Comparison of ENCODE assay signal across 8 mouse cellular contexts in genomic region chr16:3908537-3909111, GRCm38 (mm10). TPM values are rescaled to one million over a fixed set of nuclear protein-coding genes. Genes with fewer than 3 reads are reported as not detected.
DNase-seq lines count a peak whose midpoint lies in the region; ATAC-seq and TF ChIP-seq lines count a peak whose summit lies in the region.

TSS of gene 1700037C18Rik (minus strand) at chr16:3908689.
TSS of gene Cluap1 (plus strand) at chr16:3908801.

- peak within 1 kb of the TSS; percentile 56 for H3K27ac ChIP-seq in heart, embryonic 12.5 days (ENCODE audit: poor library complexity, severe bottlenecking)
- peak within 1 kb of the TSS; percentile 76; the same call in 1 of the 2 replicates for H3K27ac ChIP-seq in kidney, postnatal 0 days
- H3K27ac ChIP-seq in liver, embryonic 11.5 days (ENCODE audit: low read depth, low read length), result peak within 1 kb of the TSS; percentile 35; the same call in 1 of the 2 replicates
- H3K27ac ChIP-seq in stomach, embryonic 14.5 days (ENCODE audit: low read length), result peak within 1 kb of the TSS; percentile 66; the same call in 1 of the 2 replicates

- H3K79me2 ChIP-seq in C2C12 (ENCODE audit: control insufficient read depth, insufficient read depth), result peaks cover 18% of the 10 kb centered on the region

- peak; percentile 97 for DNase-seq in brain, embryonic 14.5 days (ENCODE audit: low read depth)
- peak; percentile 98 for DNase-seq in kidney, postnatal 0 days (ENCODE audit: low spot score)
- DNase-seq in liver, embryonic 11.5 days (ENCODE audit: low spot score), result peak; percentile 88
- DNase-seq in naive thymus-derived CD4-positive, alpha-beta T cell, adult 2 months (ENCODE audit: low read depth), result peak; percentile 92

- no peaks in the 10 kb centered on the region for H3K9me3 ChIP-seq in erythroblast, embryonic 14.5 days (ENCODE audit: control insufficient read depth, low read length)
- H3K9me3 ChIP-seq in heart, embryonic 12.5 days (replicated peaks), result no peaks in the 10 kb centered on the region
- H3K9me3 ChIP-seq in kidney, postnatal 0 days (replicated peaks; ENCODE audit: low read length), result no peaks in the 10 kb centered on the region
- H3K9me3 ChIP-seq in liver, embryonic 11.5 days (ENCODE audit: control insufficient read depth, low read length), result no peaks in the 10 kb centered on the region
- no peaks in the 10 kb centered on the region for H3K9me3 ChIP-seq in stomach, embryonic 14.5 days (ENCODE audit: control insufficient read depth, low read depth, low read length)

- H3K79me3 ChIP-seq in C2C12 (ENCODE audit: low read depth), result peaks cover 5% of the 10 kb centered on the region

- peak within 1 kb of the TSS; percentile 89 for H3ac ChIP-seq in C2C12 (ENCODE audit: control insufficient read depth, insufficient read length, low read depth)

- peak within 1 kb of the TSS; percentile 84 for H3K9ac ChIP-seq in heart, embryonic 12.5 days
- peak within 1 kb of the TSS; percentile 82 for H3K9ac ChIP-seq in kidney, postnatal 0 days (ENCODE audit: low read depth, low read length)
- H3K9ac ChIP-seq in liver, embryonic 11.5 days (ENCODE audit: low read depth, low read length), result peak within 1 kb of the TSS; percentile 80
- peak within 1 kb of the TSS; percentile 54 for H3K9ac ChIP-seq in stomach, embryonic 14.5 days (replicated peaks; ENCODE audit: low read depth, low read length)

- peak within 1 kb of the TSS; percentile 35 for H3K4me3 ChIP-seq in C2C12 (ENCODE audit: insufficient read depth, poor library complexity, severe bottlenecking)
- H3K4me3 ChIP-seq in erythroblast, embryonic 14.5 days (replicated peaks), result peak within 1 kb of the TSS; percentile 81
- peak within 1 kb of the TSS; percentile 72 for H3K4me3 ChIP-seq in heart, embryonic 12.5 days
- H3K4me3 ChIP-seq in kidney, postnatal 0 days (replicated peaks; ENCODE audit: low read depth, low read length), result peak within 1 kb of the TSS; percentile 63
- peak within 1 kb of the TSS; percentile 66 for H3K4me3 ChIP-seq in liver, embryonic 11.5 days (ENCODE audit: low read depth, low read length)
- H3K4me3 ChIP-seq in stomach, embryonic 14.5 days (ENCODE audit: low read depth, low read length), result peak within 1 kb of the TSS; percentile 45

- peak within 1 kb of the TSS; percentile 87 for H3K4me2 ChIP-seq in heart, embryonic 12.5 days
- H3K4me2 ChIP-seq in kidney, postnatal 0 days (ENCODE audit: low read length), result peak within 1 kb of the TSS; percentile 84
- peak within 1 kb of the TSS; percentile 68 for H3K4me2 ChIP-seq in liver, embryonic 11.5 days
- peak within 1 kb of the TSS; percentile 57 for H3K4me2 ChIP-seq in stomach, embryonic 14.5 days (replicated peaks; ENCODE audit: low read depth, low read length)

- no peaks in the 10 kb centered on the region for H3K27me3 ChIP-seq in C2C12 (ENCODE audit: control insufficient read depth, insufficient read depth, insufficient read length)
- H3K27me3 ChIP-seq in erythroblast, embryonic 14.5 days (ENCODE audit: control insufficient read depth), result no peaks in the 10 kb centered on the region
- H3K27me3 ChIP-seq in heart, embryonic 12.5 days (replicated peaks), result no peaks in the 10 kb centered on the region
- H3K27me3 ChIP-seq in kidney, postnatal 0 days (ENCODE audit: insufficient read depth, low read length), result no peaks in the 10 kb centered on the region
- no peaks in the 10 kb centered on the region for H3K27me3 ChIP-seq in liver, embryonic 11.5 days (replicated peaks; ENCODE audit: control insufficient read depth, insufficient read depth, low read length)
- no peaks in the 10 kb centered on the region for H3K27me3 ChIP-seq in stomach, embryonic 14.5 days (ENCODE audit: control insufficient read depth, insufficient read depth, low read length)

- peak; percentile 43; the same call in 1 of the 2 replicates for TF ChIP-seq POLR2A in brain, embryonic 14.5 days (IDR thresholded peaks at IDR 0.05; ENCODE audit: borderline replicate concordance, extremely low read depth, insufficient read depth, insufficient read length, poor library complexity, severe bottlenecking)

- under 1% methylated on average over 33 of the region's 33 CpGs for WGBS in heart, embryonic 12.5 days
- under 1% methylated on average over 33 of the region's 33 CpGs for WGBS in kidney, postnatal 0 days
- under 1% methylated on average over 33 of the region's 33 CpGs for WGBS in liver, embryonic 11.5 days
- under 1% methylated on average over 33 of the region's 33 CpGs for WGBS in stomach, embryonic 14.5 days

- peaks cover 32% of the 10 kb centered on the region for H3K4me1 ChIP-seq in erythroblast, embryonic 14.5 days (ENCODE audit: control insufficient read depth)
- H3K4me1 ChIP-seq in heart, embryonic 12.5 days (replicated peaks), result peaks cover 6% of the 10 kb centered on the region
- peaks cover 5% of the 10 kb centered on the region for H3K4me1 ChIP-seq in kidney, postnatal 0 days (replicated peaks; ENCODE audit: insufficient read depth, low read length)
- 0 out of 2 replicates have a peak, but pooled peaks cover 2% of the 10 kb centered on the region for H3K4me1 ChIP-seq in liver, embryonic 11.5 days (replicated peaks; ENCODE audit: control insufficient read depth, insufficient read depth, low read length)
- peaks cover 4% of the 10 kb centered on the region; the same call in 1 of the 2 replicates for H3K4me1 ChIP-seq in stomach, embryonic 14.5 days (ENCODE audit: control insufficient read depth, insufficient read depth, low read length)

- peak; percentile 89 for TF ChIP-seq CTCF in C2C12 (IDR thresholded peaks at IDR 0.05; ENCODE audit: control insufficient read depth, insufficient read depth, insufficient read length)
- peak; percentile 58 for TF ChIP-seq CTCF in brain, embryonic 14.5 days (IDR thresholded peaks at IDR 0.05; ENCODE audit: borderline replicate concordance, extremely low read depth, insufficient read depth, insufficient read length)
- TF ChIP-seq CTCF in kidney, postnatal 0 days (IDR thresholded peaks at IDR 0.05; ENCODE audit: low read depth), result peak; percentile 83

- peaks cover 18% of the 10 kb centered on the region for H3K36me3 ChIP-seq in C2C12 (ENCODE audit: control insufficient read depth, insufficient read depth)
- peaks cover 47% of the 10 kb centered on the region for H3K36me3 ChIP-seq in erythroblast, embryonic 14.5 days (ENCODE audit: control insufficient read depth)
- H3K36me3 ChIP-seq in heart, embryonic 12.5 days, result peaks cover 53% of the 10 kb centered on the region
- H3K36me3 ChIP-seq in kidney, postnatal 0 days (ENCODE audit: insufficient read depth, low read length), result peaks cover 15% of the 10 kb centered on the region
- peaks cover 11% of the 10 kb centered on the region for H3K36me3 ChIP-seq in liver, embryonic 11.5 days (ENCODE audit: control insufficient read depth, insufficient read depth, low read length)
- H3K36me3 ChIP-seq in stomach, embryonic 14.5 days (ENCODE audit: control insufficient read depth, insufficient read depth, low read length), result peaks cover 20% of the 10 kb centered on the region

- peak; percentile 98 for ATAC-seq in heart, embryonic 12.5 days (ENCODE audit: insufficient number of reproducible peaks, low FRiP score)
- peak; percentile 99 for ATAC-seq in kidney, postnatal 0 days (replicated peaks; ENCODE audit: low FRiP score, low read depth)
- ATAC-seq in liver, embryonic 11.5 days (replicated peaks; ENCODE audit: low FRiP score), result peak; percentile 96
- ATAC-seq in stomach, embryonic 14.5 days (ENCODE audit: insufficient number of reproducible peaks, insufficient read depth, low FRiP score, low read depth), result peak; percentile 98

TF ChIP-seq in C2C12, 6 proteins besides CTCF, POLR2A, EP300 and RAD21:
- TF ChIP-seq CEBPB (IDR thresholded peaks at IDR 0.05; ENCODE audit: low read depth) (no peak), MAX (IDR thresholded peaks at IDR 0.05) (peak; percentile 16), MYOD1 (IDR thresholded peaks at IDR 0.05; ENCODE audit: control insufficient read depth, insufficient read length, low read depth) (peak; percentile 10)

RNA-seq across cellular contexts. Expression of gene 1700037C18Rik, which starts in this region (rescaled TPM):
- 5.9 TPM for polyA plus RNA-seq in C2C12 (2012; fragmentation: generic; extraction: Trizol)
- 6.8 and 7.8 TPM in 2 replicates for polyA plus RNA-seq in brain, embryonic 14.5 days (2012; rRNA removed)
- 0.76 and 1.4 TPM in 2 replicates for polyA plus RNA-seq in erythroblast, embryonic 14.5 days (2012)
- 6.5 and 7.9 TPM in 2 replicates for polyA plus RNA-seq in heart, embryonic 12.5 days (2016; fragmentation: Nextera tagmentation; extraction: Ambion mirVana)
- 11.0 and 11.4 TPM in 2 replicates for polyA plus RNA-seq in kidney, postnatal 0 days (2015; fragmentation: Nextera tagmentation; extraction: Ambion mirVana)
- polyA plus RNA-seq in liver, embryonic 11.5 days (2014; fragmentation: Nextera tagmentation; extraction: Ambion mirVana), result 4.8 and 5.5 TPM in 2 replicates
- polyA plus RNA-seq in stomach, embryonic 14.5 days (2014; fragmentation: Nextera tagmentation; extraction: Ambion mirVana), result 6.2 and 6.6 TPM in 2 replicates

RNA-seq across cellular contexts. Expression of gene Cluap1, which starts in this region (rescaled TPM):
- polyA plus RNA-seq in C2C12 (2012; fragmentation: generic; extraction: Trizol), result 7.7 TPM
- polyA plus RNA-seq in brain, embryonic 14.5 days (2012; rRNA removed), result 22.5 and 26.0 TPM in 2 replicates
- 0.33 and 1.1 TPM in 2 replicates for polyA plus RNA-seq in erythroblast, embryonic 14.5 days (2012)
- 13.5 and 16.6 TPM in 2 replicates for polyA plus RNA-seq in heart, embryonic 12.5 days (2016; fragmentation: Nextera tagmentation; extraction: Ambion mirVana)
- 32.8 and 33.3 TPM in 2 replicates for polyA plus RNA-seq in kidney, postnatal 0 days (2015; fragmentation: Nextera tagmentation; extraction: Ambion mirVana)
- 21.8 and 22.9 TPM in 2 replicates for polyA plus RNA-seq in liver, embryonic 11.5 days (2014; fragmentation: Nextera tagmentation; extraction: Ambion mirVana)
- 28.3 and 28.9 TPM in 2 replicates for polyA plus RNA-seq in stomach, embryonic 14.5 days (2014; fragmentation: Nextera tagmentation; extraction: Ambion mirVana)

Comparison
In these comparisons a context has a peak if more than half of its experiments do, and no peak if none do; other contexts are left out.
1. Peak in every context shown above with its lines: DNase-seq, ATAC-seq, H3K4me3 ChIP-seq and H3K27ac ChIP-seq.